In the genomic region with DNA sequence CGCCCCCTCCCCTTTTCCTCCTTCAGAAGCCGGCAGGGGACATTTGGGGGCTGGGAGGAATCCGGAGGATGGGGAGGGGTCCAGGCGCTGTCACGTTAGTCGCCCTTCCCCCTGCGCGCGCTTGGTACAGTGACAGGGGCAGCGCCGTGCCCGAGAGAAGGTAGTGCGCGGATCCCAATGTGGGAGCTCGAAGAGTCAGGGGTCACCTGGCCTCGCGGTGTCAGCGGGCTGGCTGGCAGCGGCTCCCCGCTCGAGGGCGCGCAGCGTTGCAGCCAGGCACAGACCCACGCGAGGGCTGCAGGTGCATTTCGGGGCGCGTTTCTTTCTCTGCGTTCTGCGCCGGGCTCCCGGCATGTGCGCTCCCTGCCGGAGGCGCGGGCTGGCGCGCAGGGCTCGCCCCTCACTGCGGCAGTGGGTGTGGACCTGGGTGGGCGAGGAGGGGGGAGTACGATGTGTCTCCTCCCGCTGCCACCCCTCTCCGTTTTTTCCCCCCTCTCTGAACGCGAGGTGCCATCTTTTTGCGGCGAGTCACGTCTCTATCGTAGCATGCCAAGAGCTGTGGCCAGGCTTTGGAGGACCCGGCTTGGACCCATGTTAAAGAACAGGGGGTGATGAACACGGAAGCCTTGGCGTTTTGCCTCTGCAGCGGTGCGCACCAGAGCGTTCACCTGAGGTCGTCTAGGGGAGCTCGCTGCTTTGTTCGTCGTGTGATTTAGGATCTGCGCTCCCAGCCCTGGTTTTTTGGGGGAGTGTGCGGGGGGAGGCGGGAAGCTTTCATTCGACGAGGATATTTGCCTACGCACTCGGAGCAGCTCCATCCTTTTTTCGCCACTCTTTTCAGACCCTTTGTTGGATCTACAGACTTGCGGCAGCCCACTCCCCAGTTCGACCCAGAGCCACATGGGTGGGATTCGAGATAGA, we compare ENCODE assay signal across 9 mouse cellular contexts. TPM values are rescaled to one million over a fixed set of nuclear protein-coding genes. Genes with fewer than 3 reads are reported as not detected.
A peak's percentile ranks its signal among the peaks of the same experiment; 100 is the strongest.
DNase-seq lines count a peak whose midpoint lies in the region; ATAC-seq and TF ChIP-seq lines count a peak whose summit lies in the region.
"Had no signal": no experiment of that assay in that cellular context is flagged by ENCODE, and none has a peak within 500 bp of the region (broad histone marks: within the 10 kb centered on the region; RNA-seq: fewer than 3 reads in every experiment).

No protein-coding gene starts in this region.

- TF ChIP-seq POLR2A in lung, adult 2 months (IDR thresholded peaks at IDR 0.05; ENCODE audit: borderline replicate concordance, extremely low read depth, low read depth, low read length): peak; percentile 40; the same call in 1 of the 2 replicates

- H3K4me2 ChIP-seq in embryonic facial prominence, embryonic 13.5 days: peak overlapping the region; percentile 100

- TF ChIP-seq CTCF in lung, adult 2 months (IDR thresholded peaks at IDR 0.05; ENCODE audit: insufficient read depth, low read length): no peak

- peaks cover 66% of the 10 kb centered on the region for H3K27me3 ChIP-seq in embryonic facial prominence, embryonic 13.5 days

- peak; percentile 17; the same call in 1 of the 2 replicates for ATAC-seq in embryonic facial prominence, embryonic 13.5 days (ENCODE audit: insufficient number of reproducible peaks, insufficient read depth, low FRiP score, low TSS enrichment, low read depth)

- peak; percentile 13 for DNase-seq in CD4-positive helper T cell, adult 2 months (ENCODE audit: low read depth, low spot score)
- DNase-seq in adrenal gland, postnatal 14 days: peak; percentile 63
- peak; percentile 47 for DNase-seq in heart, postnatal 10 days
- DNase-seq in kidney, postnatal 4 days: peak; percentile 34 to 57
- DNase-seq in lung, adult 2 months: peak; percentile 47
- peak; percentile 78 for DNase-seq in right cerebral cortex, adult 18-20 months
- DNase-seq in urinary bladder, postnatal 36 days (ENCODE audit: low spot score in 2 of 2): no peak

- H3K9ac ChIP-seq in embryonic facial prominence, embryonic 13.5 days: peak overlapping the region; percentile 67

- H3K27ac ChIP-seq in embryonic facial prominence, embryonic 13.5 days: no peak overlapping the region

- under 1% methylated on average over 72 of the region's 72 CpGs for WGBS in embryonic facial prominence, embryonic 13.5 days
- WGBS in lung, adult 2 months: 1% methylated on average over 72 of the region's 72 CpGs

- intact Hi-C loops in heart, postnatal 10 days (cut with DNase I): no loop called here

- no peaks in the 10 kb centered on the region for H3K36me3 ChIP-seq in embryonic facial prominence, embryonic 13.5 days

- peak overlapping the region; percentile 61 for H3K4me3 ChIP-seq in embryonic facial prominence, embryonic 13.5 days
- H3K4me3 ChIP-seq in lung, adult 2 months (replicated peaks; ENCODE audit: extremely low read depth, low read depth, low read length): peak overlapping the region; percentile 78

- no peaks in the 10 kb centered on the region for H3K9me3 ChIP-seq in embryonic facial prominence, embryonic 13.5 days

- peaks cover 42% of the 10 kb centered on the region for H3K4me1 ChIP-seq in embryonic facial prominence, embryonic 13.5 days
- H3K4me1 ChIP-seq in lung, adult 2 months (ENCODE audit: control insufficient read depth, insufficient read depth, low read length): peaks cover 14% of the 10 kb centered on the region

RNA-seq across cellular contexts. Expression of a gene that starts 1.2 kb away (rescaled TPM):
- total RNA-seq in adrenal gland, postnatal 14 days (2021): 72.8 and 74.8 TPM in 2 replicates
- 9.7 and 10.5 TPM in 2 replicates for polyA plus RNA-seq in embryonic facial prominence, embryonic 13.5 days (2015; fragmentation: Nextera tagmentation; extraction: Ambion mirVana)
- total RNA-seq in heart, postnatal 10 days (2021): 10 to 100 TPM; 40.7 to 52.8 TPM
- polyA plus RNA-seq in lung, adult 2 months (2012; rRNA removed): 55.3 and 77.9 TPM in 2 replicates

RNA-seq across cellular contexts. Expression of a gene that starts 46.3 kb away (rescaled TPM):
- total RNA-seq in adrenal gland, postnatal 14 days (2021): not detected in 2 replicates
- polyA plus RNA-seq in embryonic facial prominence, embryonic 13.5 days (2015; fragmentation: Nextera tagmentation; extraction: Ambion mirVana): not detected in 2 replicates
- total RNA-seq in heart, postnatal 10 days (2021): not detected
- 0.05 TPM in 1 of 2 replicates, not detected in the other for polyA plus RNA-seq in lung, adult 2 months (2012; rRNA removed)
- total RNA-seq: neutrophil, adult 5-6 weeks had no signal

Comparison
In these comparisons a context has a peak if more than half of its experiments do, and no peak if none do; other contexts are left out.
1. DNase-seq: peak in CD4-positive helper T cell, adult 2 months (single experiment), adrenal gland, postnatal 14 days (single experiment), heart, postnatal 10 days (2 of 2), kidney, postnatal 4 days (2 of 2), lung, adult 2 months (single experiment) and right cerebral cortex, adult 18-20 months (single experiment); none in urinary bladder, postnatal 36 days (0 of 2).